Mouse (Mus musculus): ENCODE data around the gene Lgals9. TPM values are rescaled to one million over a fixed set of nuclear protein-coding genes. Genes with fewer than 3 reads are reported as not detected.

Lgals9 gene
- total RNA-seq (2014; rRNA removed): 175 and 236 TPM in 2 replicates
- polyA plus RNA-seq (2012; rRNA removed): 1,032 and 1,086 TPM in 2 replicates

- Histone ChIP-seq H3K36me3 (ENCODE audit: control insufficient read depth, insufficient read depth, low read length) (no peaks in the 10 kb centered on the region), H3K4me1 (ENCODE audit: control insufficient read depth, insufficient read depth, low read length) (peaks cover 14% of the 10 kb centered on the region), H3K27me3 (ENCODE audit: control insufficient read depth, insufficient read depth, low read length) (no peaks in the 10 kb centered on the region), H3K4me3 (ENCODE audit: insufficient read depth, low read depth, low read length) (peak within 1 kb of the TSS; percentile 69), H3K9ac (ENCODE audit: low read depth, low read length) (peak within 1 kb of the TSS; percentile 74), H3K79me2 (ENCODE audit: control insufficient read depth, insufficient read depth, low read length) (peaks cover 21% of the 10 kb centered on the region; the same call in 1 of the 2 replicates), H3K27ac (replicated peaks; ENCODE audit: insufficient read depth, low read depth, low read length) (peak within 1 kb of the TSS; percentile 90)
- WGBS: 2% methylated on average over 10 of the region's 10 CpGs
- DNase-seq (ENCODE audit: extremely low read depth, low read depth, low spot score): peak; percentile 98
- TF ChIP-seq POLR2A (IDR thresholded peaks at IDR 0.05; ENCODE audit: extremely low read depth, insufficient read depth, low read length) (peak; percentile 92; the same call in 1 of the 2 replicates), CTCF (IDR thresholded peaks at IDR 0.05; ENCODE audit: low read depth, low read length) (no peak)
Measured at GRCm38 (mm10) chr11:78984483-78985177, at the start of gene Lgals9. Gene Lgals9 (minus strand): TSS chr11:78984946.

- H3K27me3 ChIP-seq (ENCODE audit: control insufficient read depth, insufficient read depth, low read length): peaks cover 2% of the 10 kb centered on the region; the same call in 1 of the 2 replicates
- H3K27ac ChIP-seq (replicated peaks; ENCODE audit: insufficient read depth, low read depth, low read length): peak overlapping the region; percentile 20; the same call in 1 of the 2 replicates
- no peak overlapping the region for H3K4me3 ChIP-seq (ENCODE audit: insufficient read depth, low read depth, low read length)
- no peaks in the 10 kb centered on the region for H3K79me2 ChIP-seq (ENCODE audit: control insufficient read depth, insufficient read depth, low read length)
- DNase-seq (ENCODE audit: extremely low read depth, low read depth, low spot score): no peak
- no peak overlapping the region for H3K9ac ChIP-seq (ENCODE audit: low read depth, low read length)
- H3K4me1 ChIP-seq (ENCODE audit: control insufficient read depth, insufficient read depth, low read length): no peaks in the 10 kb centered on the region
- WGBS: 78% methylated on average over 11 of the region's 11 CpGs
- TF ChIP-seq POLR2A (IDR thresholded peaks at IDR 0.05; ENCODE audit: extremely low read depth, insufficient read depth, low read length) (no peak), CTCF (IDR thresholded peaks at IDR 0.05; ENCODE audit: low read depth, low read length) (no peak)
- no peaks in the 10 kb centered on the region for H3K36me3 ChIP-seq (ENCODE audit: control insufficient read depth, insufficient read depth, low read length)
Measured at GRCm38 (mm10) chr11:79033636-79034035, 48.9 kb upstream of the Lgals9 start.

GRCm38 (mm10) chr11:79033021-79033420 is 48.3 kb upstream of the Lgals9 start:
- Histone ChIP-seq H3K9ac (ENCODE audit: low read depth, low read length) (no peak overlapping the region), H3K4me1 (ENCODE audit: control insufficient read depth, insufficient read depth, low read length) (no peaks in the 10 kb centered on the region), H3K36me3 (ENCODE audit: control insufficient read depth, insufficient read depth, low read length) (no peaks in the 10 kb centered on the region), H3K27ac (replicated peaks; ENCODE audit: insufficient read depth, low read depth, low read length) (no peak overlapping the region), H3K27me3 (ENCODE audit: control insufficient read depth, insufficient read depth, low read length) (peaks cover 2% of the 10 kb centered on the region; the same call in 1 of the 2 replicates), H3K79me2 (ENCODE audit: control insufficient read depth, insufficient read depth, low read length) (no peaks in the 10 kb centered on the region), H3K4me3 (ENCODE audit: insufficient read depth, low read depth, low read length) (no peak overlapping the region)
- DNase-seq (ENCODE audit: extremely low read depth, low read depth, low spot score): no peak
- WGBS: 78% methylated on average over 12 of the region's 12 CpGs
- TF ChIP-seq POLR2A (IDR thresholded peaks at IDR 0.05; ENCODE audit: extremely low read depth, insufficient read depth, low read length) (no peak), CTCF (IDR thresholded peaks at IDR 0.05; ENCODE audit: low read depth, low read length) (no peak)

- Histone ChIP-seq H3K27ac (replicated peaks; ENCODE audit: insufficient read depth, low read depth, low read length) (no peak overlapping the region), H3K36me3 (ENCODE audit: control insufficient read depth, insufficient read depth, low read length) (no peaks in the 10 kb centered on the region), H3K4me3 (ENCODE audit: insufficient read depth, low read depth, low read length) (no peak overlapping the region), H3K9ac (ENCODE audit: low read depth, low read length) (no peak overlapping the region), H3K4me1 (ENCODE audit: control insufficient read depth, insufficient read depth, low read length) (no peaks in the 10 kb centered on the region), H3K27me3 (ENCODE audit: control insufficient read depth, insufficient read depth, low read length) (peaks cover 2% of the 10 kb centered on the region; the same call in 1 of the 2 replicates), H3K79me2 (ENCODE audit: control insufficient read depth, insufficient read depth, low read length) (no peaks in the 10 kb centered on the region)
- 74% methylated on average over 5 of the region's 5 CpGs for WGBS
- TF ChIP-seq CTCF (IDR thresholded peaks at IDR 0.05; ENCODE audit: low read depth, low read length) (no peak), POLR2A (IDR thresholded peaks at IDR 0.05; ENCODE audit: extremely low read depth, insufficient read depth, low read length) (no peak)
- DNase-seq (ENCODE audit: extremely low read depth, low read depth, low spot score): no peak
Measured at GRCm38 (mm10) chr11:79031452-79031746, 46.7 kb upstream of the Lgals9 start.

- TF ChIP-seq CTCF (IDR thresholded peaks at IDR 0.05; ENCODE audit: low read depth, low read length) (peak; percentile 94), POLR2A (IDR thresholded peaks at IDR 0.05; ENCODE audit: extremely low read depth, insufficient read depth, low read length) (no peak)
- H3K4me1 ChIP-seq (ENCODE audit: control insufficient read depth, insufficient read depth, low read length): no peaks in the 10 kb centered on the region
- H3K27ac ChIP-seq (replicated peaks; ENCODE audit: insufficient read depth, low read depth, low read length): no peak overlapping the region
- 50% methylated on average over 19 of the region's 19 CpGs for WGBS
- H3K36me3 ChIP-seq (ENCODE audit: control insufficient read depth, insufficient read depth, low read length): no peaks in the 10 kb centered on the region
- no peak overlapping the region for H3K9ac ChIP-seq (ENCODE audit: low read depth, low read length)
- H3K79me2 ChIP-seq (ENCODE audit: control insufficient read depth, insufficient read depth, low read length): no peaks in the 10 kb centered on the region
- no peak overlapping the region for H3K4me3 ChIP-seq (ENCODE audit: insufficient read depth, low read depth, low read length)
- H3K27me3 ChIP-seq (ENCODE audit: control insufficient read depth, insufficient read depth, low read length): peaks cover 2% of the 10 kb centered on the region; the same call in 1 of the 2 replicates
- peak; percentile 39 for DNase-seq (ENCODE audit: extremely low read depth, low read depth, low spot score)
Measured at GRCm38 (mm10) chr11:79030570-79031451, 46.1 kb upstream of the Lgals9 start.
